Mouse (Mus musculus) midbrain, embryonic 13.5 days (tissue): ENCODE results near the gene Atp2c2. TPM values are rescaled to one million over a fixed set of nuclear protein-coding genes. Genes with fewer than 3 reads are reported as not detected.

Experiments used
- ATAC-seq: fragments of 200-750 bp; cut with Nextera tagmentation; 2 replicates; pipeline ENCODE4 v1.8.0; 2017; ENCODE audit warnings: mild to moderate bottlenecking, moderate TSS enrichment, moderate library complexity
- H3K27ac ChIP-seq: fragments of 300-500 bp; sonication (generic); 2 replicates; pipeline ENCODE4 v1.5.1; 2015; ENCODE audit warnings: inconsistent platforms, mild to moderate bottlenecking, moderate library complexity
- H3K27me3 ChIP-seq: fragments of 300-500 bp; sonication (generic); 2 replicates; pipeline ENCODE4 v1.6.1; 2015; ENCODE audit warnings: mild to moderate bottlenecking, inconsistent platforms
- H3K36me3 ChIP-seq: fragments of 300-500 bp; sonication (generic); 2 replicates; pipeline ENCODE4 v1.6.1; 2015; ENCODE audit warnings: mild to moderate bottlenecking, inconsistent platforms
- H3K4me1 ChIP-seq: fragments of 300-500 bp; sonication (generic); replicated peaks from 2 replicates; pipeline ENCODE4 v1.6.1; 2015; ENCODE audit warnings: inconsistent platforms
- H3K4me2 ChIP-seq: fragments of 300-500 bp; sonication (generic); replicated peaks from 2 replicates; pipeline ENCODE4 v1.6.1; 2015; ENCODE audit warnings: moderate library complexity, mild to moderate bottlenecking, inconsistent platforms
- H3K4me3 ChIP-seq: fragments of 300-500 bp; sonication (generic); replicated peaks from 2 replicates; pipeline ENCODE4 v1.5.1; 2015; ENCODE audit warnings: mild to moderate bottlenecking, inconsistent platforms
- H3K9ac ChIP-seq: fragments of 300-500 bp; sonication (generic); replicated peaks from 2 replicates; pipeline ENCODE4 v1.6.1; 2015; ENCODE audit warnings: mild to moderate bottlenecking, inconsistent platforms
- H3K9me3 ChIP-seq: fragments of 300-500 bp; sonication (generic); 2 replicates; pipeline ENCODE4 v1.6.1; 2016; ENCODE audit warnings: mild to moderate bottlenecking, inconsistent platforms
- WGBS: fragments of 180-500 bp; shearing (Covaris S2); methylation state at CpG from one replicate; pipeline ENCODE4 v1.1.7; 2015; 5-methylcytosine and 5-hydroxymethylcytosine counted together
- polyA plus RNA-seq: library from polyadenylated mRNA; unstranded; fragments of >200 nt; fragmentation: Nextera tagmentation; extraction: Ambion mirVana; gene quantifications from 2 replicates; pipeline ENCODE4 v1.2.1, GENCODE M21; 2015

Atp2c2 gene
- polyA plus RNA-seq, 1 experiment from 2014 or later = not detected

DNA sequence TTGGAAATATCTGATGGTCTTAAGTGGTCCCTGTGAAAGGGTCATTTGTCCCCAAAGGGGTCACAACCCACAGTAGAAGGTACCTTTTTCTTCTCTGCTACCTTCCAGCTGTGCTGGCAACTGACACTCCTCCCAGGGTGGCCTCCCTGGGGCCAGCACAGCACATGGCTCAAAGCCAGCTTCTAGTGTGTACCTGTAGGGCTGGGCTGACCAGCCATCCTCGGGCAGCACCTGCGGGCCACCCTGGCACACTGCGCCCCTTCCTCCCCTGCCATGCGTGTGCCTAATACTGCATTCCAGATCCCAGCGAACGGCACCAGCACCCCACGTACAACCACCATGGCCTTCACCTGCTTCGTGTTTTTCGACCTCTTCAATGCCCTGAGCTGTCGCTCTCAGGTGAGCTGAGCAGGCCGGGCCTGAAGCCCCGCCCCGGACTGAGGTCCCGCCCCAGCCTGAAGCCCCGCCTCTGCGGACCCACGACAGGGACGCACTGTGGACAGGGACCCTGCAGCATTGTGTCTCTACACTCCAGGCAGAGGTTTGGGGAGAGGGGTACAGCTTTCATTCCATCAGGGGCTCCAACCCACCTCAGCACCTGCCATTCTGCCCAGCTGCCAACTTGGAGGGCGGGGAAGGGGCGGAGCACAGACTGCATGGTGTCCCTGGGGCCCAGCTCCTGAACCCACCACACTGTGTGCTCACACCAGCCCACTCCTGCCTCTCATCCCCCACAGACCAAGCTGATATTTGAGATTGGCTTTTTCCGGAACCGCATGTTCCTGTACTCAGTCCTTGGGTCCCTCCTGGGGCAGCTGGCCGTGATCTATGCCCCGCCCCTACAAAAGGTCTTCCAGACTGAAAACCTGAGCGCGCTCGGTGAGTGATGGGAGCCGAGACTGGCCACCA is 55.7 kb downstream of the Atp2c2 start:
- peak overlapping the region; percentile 12; the same call in 1 of the 2 replicates for H3K4me3 ChIP-seq
- no peak overlapping the region for H3K27ac ChIP-seq
- H3K36me3 ChIP-seq = peaks cover 7% of the 10 kb centered on the region; the same call in 1 of the 2 replicates
- H3K9me3 ChIP-seq = no peaks in the 10 kb centered on the region
- 0 out of 2 replicates have a peak, but pooled peaks have one; percentile 38 for ATAC-seq
- 22% methylated on average over 28 of the region's 28 CpGs for WGBS
- peaks cover 23% of the 10 kb centered on the region for H3K4me1 ChIP-seq
- no peak overlapping the region for H3K9ac ChIP-seq
- H3K4me2 ChIP-seq = peak overlapping the region; percentile 44
- H3K27me3 ChIP-seq = no peaks in the 10 kb centered on the region; the same call in 1 of the 2 replicates

DNA sequence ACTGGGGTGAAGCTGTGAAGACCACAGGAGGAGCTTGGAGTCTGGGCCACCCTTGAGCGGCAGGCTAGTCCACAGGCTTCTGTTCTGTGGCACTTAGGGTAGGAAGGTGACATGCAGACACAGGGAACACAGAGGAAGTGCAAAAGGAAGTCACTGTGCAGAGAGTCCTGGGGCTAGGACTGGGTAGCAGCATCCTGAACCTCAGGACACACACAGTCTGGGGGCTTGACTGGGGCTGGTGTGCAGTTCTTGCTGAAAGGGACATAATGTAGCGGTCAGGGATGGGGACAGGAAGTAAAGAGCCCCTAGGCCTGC is 56.3 kb downstream of the Atp2c2 start:
- Histone ChIP-seq H3K4me3 (no peak overlapping the region), H3K27me3 (no peaks in the 10 kb centered on the region; the same call in 1 of the 2 replicates), H3K4me1 (peaks cover 23% of the 10 kb centered on the region), H3K36me3 (peaks cover 12% of the 10 kb centered on the region), H3K4me2 (peak overlapping the region; percentile 44; the same call in 1 of the 2 replicates), H3K9me3 (no peaks in the 10 kb centered on the region), H3K9ac (no peak overlapping the region), H3K27ac (no peak overlapping the region)
- 59% methylated on average over 2 of the region's 2 CpGs for WGBS
- 0 out of 2 replicates have a peak, but pooled peaks have one; percentile 7 for ATAC-seq

DNA sequence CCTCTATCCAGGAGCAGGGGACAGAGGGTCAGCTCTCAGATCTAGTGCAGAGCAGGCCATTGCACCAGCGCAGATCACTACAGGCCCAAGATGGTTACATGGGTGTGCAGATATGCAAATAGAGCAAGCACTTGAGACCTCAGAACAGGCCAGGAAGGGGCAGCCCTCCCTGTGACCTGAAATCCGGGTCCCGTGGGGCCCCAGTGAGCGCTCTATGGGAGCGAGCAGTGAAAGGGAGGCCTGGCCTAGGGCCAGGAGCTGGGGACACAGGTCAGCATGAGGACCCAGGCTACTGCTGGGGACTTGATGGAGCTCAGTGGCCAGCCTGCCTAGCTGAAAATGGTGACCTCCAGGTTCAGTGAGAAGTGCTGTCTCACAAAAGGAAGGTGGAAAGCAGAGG is 56.7 kb downstream of the Atp2c2 start:
- Histone ChIP-seq H3K27me3 (no peaks in the 10 kb centered on the region; the same call in 1 of the 2 replicates), H3K4me3 (no peak overlapping the region), H3K4me1 (peaks cover 23% of the 10 kb centered on the region), H3K4me2 (no peak overlapping the region), H3K27ac (no peak overlapping the region), H3K9me3 (no peaks in the 10 kb centered on the region), H3K36me3 (peaks cover 16% of the 10 kb centered on the region), H3K9ac (no peak overlapping the region)
- no peak for ATAC-seq
- 58% methylated on average over 5 of the region's 5 CpGs for WGBS

DNA sequence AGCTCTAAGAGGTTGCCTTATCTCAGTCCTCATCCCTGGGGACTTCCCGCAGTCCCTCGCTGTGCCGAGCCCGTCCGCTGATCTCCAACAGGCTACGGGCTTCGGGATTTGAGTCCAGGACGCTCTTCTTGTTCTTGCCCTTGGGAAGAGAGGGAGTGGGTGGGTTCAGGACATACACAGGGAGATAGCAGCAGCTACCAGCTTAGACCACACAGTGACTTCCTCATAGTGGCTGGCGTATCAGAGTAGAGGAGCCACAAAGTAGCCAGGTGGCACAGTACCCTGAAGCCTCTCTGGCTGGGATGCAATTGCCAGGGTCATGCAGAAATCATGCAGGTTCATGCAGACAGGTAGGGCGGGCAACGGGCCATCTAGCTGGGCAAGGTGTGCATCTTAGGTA is 61.9 kb downstream of the Atp2c2 start:
- no peak overlapping the region for H3K9ac ChIP-seq
- no peak overlapping the region for H3K4me3 ChIP-seq
- H3K9me3 ChIP-seq = no peaks in the 10 kb centered on the region
- peaks cover 10% of the 10 kb centered on the region for H3K4me1 ChIP-seq
- no peaks in the 10 kb centered on the region for H3K27me3 ChIP-seq
- no peak for ATAC-seq
- H3K27ac ChIP-seq = no peak overlapping the region
- no peak overlapping the region for H3K4me2 ChIP-seq
- 91% methylated on average over 11 of the region's 11 CpGs for WGBS
- peaks cover 44% of the 10 kb centered on the region for H3K36me3 ChIP-seq

DNA sequence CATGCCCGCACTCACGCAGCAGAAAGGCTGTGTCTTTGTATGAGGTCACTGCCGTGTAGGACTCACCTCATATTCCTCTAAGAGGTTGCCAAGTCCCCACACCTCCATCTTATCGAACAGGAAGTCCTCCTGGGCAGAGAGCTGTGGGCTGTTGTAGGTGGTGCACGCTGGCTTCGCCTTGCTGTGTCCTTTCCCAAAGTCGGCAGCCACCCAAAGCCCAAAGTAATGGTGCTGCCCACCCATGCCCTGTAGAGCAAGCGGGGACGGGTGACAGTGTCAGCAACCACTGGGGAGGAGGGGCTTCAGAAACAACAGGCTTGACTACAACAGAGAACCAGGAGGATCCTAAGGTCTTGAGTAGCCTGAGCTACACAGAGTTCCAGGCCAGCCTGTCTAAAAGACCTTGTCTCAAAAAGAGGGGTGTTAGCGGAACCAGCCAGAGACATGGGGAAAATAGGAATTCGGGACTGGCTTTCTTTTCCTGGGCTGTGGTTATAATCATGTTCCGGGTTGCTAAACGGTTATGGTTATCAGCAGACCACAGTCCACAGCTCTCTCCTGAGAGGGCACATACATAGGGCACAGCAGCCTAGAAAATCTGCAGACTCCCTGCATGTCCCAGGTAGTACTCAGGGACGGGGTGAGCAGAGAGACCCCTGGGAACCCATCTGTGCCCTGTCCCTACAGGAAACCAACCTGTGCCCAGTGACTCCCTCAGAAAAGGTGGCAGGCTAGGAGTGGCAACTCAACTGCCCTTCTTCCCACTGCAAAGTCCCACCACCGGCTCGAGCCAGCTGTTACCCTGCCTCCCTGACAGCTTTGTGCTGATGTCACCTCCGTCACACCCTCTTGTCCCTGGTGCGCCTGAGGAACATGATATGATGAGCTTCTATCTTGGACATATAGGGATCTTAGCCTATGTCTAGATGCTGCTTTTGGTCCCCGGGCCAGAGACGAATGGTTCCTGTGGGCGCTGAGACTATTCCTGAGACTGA is 62.7 kb downstream of the Atp2c2 start:
- Histone ChIP-seq H3K9me3 (no peaks in the 10 kb centered on the region), H3K4me1 (peaks cover 10% of the 10 kb centered on the region), H3K4me3 (no peak overlapping the region), H3K27me3 (no peaks in the 10 kb centered on the region), H3K27ac (no peak overlapping the region), H3K4me2 (no peak overlapping the region), H3K9ac (no peak overlapping the region), H3K36me3 (peaks cover 52% of the 10 kb centered on the region)
- no peak for ATAC-seq
- WGBS = 91% methylated on average over 21 of the region's 21 CpGs

DNA sequence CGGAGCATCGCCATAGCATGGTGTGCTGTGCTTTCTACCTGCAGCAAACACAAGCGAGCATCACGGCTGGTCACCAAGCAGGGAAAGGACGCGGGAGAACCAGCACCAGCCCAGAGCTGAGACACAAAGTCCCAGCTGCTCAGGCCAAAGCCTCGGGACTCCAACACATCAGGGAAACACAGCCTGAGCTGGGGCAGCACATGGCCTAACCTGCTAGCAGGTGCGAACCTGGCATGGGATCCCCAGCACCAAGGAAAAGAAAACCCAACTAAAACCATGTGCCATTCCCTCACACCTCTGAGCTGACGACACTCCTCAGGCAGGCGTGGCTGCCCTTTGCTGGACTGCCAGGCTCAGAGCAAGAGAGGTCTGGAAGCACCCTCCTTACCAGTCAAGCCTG is 65.5 kb downstream of the Atp2c2 start:
- Histone ChIP-seq H3K4me2 (no peak overlapping the region), H3K36me3 (peaks cover 62% of the 10 kb centered on the region), H3K27ac (no peak overlapping the region), H3K9ac (no peak overlapping the region), H3K4me1 (no peaks in the 10 kb centered on the region), H3K9me3 (no peaks in the 10 kb centered on the region), H3K4me3 (no peak overlapping the region), H3K27me3 (no peaks in the 10 kb centered on the region)
- ATAC-seq = no peak
- 88% methylated on average over 10 of the region's 10 CpGs for WGBS

DNA sequence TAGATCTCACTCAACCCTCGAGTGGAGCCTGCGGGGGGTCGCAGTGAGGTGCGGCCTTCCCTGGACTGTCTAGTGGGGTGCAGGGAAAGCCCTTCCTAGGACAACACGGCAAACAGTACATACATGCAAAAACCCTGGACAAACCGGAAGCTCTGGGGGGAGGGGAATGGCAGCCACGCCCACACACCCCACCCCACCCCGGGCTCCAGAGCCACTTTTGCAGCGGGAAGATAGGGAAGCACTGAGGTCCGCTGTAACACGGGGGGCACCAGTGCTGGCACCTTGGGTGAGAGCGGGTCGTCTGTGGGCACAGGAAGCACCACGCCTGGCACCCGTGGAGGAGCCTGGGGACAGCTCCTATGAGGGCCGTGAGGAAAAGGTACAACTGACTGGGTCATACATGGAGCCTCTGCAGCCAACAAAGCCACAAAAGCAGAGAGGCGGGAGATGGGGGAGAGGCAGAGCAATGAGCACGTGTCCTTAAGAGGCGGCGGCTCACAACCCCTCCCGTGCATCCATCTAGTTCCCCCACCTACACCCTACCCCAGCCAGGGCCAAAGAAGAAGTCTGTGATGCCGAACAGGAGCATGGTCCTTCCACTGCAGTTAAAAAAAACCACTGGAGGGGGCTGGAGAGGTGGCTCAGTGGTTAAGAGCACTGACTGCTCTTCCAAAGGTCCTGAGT is 66.1 kb downstream of the Atp2c2 start:
- H3K27me3 ChIP-seq = no peaks in the 10 kb centered on the region
- H3K9me3 ChIP-seq = no peaks in the 10 kb centered on the region
- H3K4me2 ChIP-seq = no peak overlapping the region
- no peaks in the 10 kb centered on the region for H3K4me1 ChIP-seq
- peaks cover 59% of the 10 kb centered on the region for H3K36me3 ChIP-seq
- WGBS = 90% methylated on average over 22 of the region's 22 CpGs
- no peak overlapping the region for H3K27ac ChIP-seq
- no peak overlapping the region for H3K4me3 ChIP-seq
- no peak overlapping the region for H3K9ac ChIP-seq
- ATAC-seq = no peak

DNA sequence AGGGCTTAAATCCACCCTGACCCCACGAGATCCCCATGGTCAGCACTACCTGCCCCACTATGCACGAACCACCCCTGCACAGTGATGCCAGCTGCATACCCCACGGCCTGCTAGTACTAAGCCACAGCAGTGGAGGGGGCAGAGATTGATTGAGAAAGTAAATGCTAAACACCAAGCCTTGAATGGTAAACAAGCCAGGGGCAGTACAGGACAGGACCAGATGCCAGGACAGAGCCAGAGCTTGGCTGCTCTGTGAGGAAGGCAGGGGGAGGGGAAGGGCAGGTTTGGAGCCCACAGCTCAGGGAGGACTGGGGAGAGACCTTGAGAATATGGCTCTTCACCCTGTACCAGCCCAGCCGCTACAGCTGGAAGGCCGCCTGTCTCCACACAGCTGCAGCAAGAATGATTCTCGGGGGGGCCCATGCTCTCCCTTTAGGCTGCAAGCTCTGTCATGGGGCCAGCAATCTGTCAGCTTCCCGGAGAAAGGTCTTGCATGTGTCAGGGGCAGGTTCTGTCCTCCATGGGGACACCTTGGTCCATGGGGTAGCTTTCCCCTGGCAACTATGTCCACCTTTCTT is 76.9 kb downstream of the Atp2c2 start:
- H3K4me1 ChIP-seq = peaks cover 21% of the 10 kb centered on the region
- peaks cover 10% of the 10 kb centered on the region for H3K36me3 ChIP-seq
- no peak overlapping the region for H3K9ac ChIP-seq
- H3K9me3 ChIP-seq = no peaks in the 10 kb centered on the region
- no peak overlapping the region for H3K4me3 ChIP-seq
- 90% methylated on average over 7 of the region's 7 CpGs for WGBS
- H3K27me3 ChIP-seq = no peaks in the 10 kb centered on the region
- H3K27ac ChIP-seq = no peak overlapping the region
- no peak overlapping the region for H3K4me2 ChIP-seq
- no peak for ATAC-seq

DNA sequence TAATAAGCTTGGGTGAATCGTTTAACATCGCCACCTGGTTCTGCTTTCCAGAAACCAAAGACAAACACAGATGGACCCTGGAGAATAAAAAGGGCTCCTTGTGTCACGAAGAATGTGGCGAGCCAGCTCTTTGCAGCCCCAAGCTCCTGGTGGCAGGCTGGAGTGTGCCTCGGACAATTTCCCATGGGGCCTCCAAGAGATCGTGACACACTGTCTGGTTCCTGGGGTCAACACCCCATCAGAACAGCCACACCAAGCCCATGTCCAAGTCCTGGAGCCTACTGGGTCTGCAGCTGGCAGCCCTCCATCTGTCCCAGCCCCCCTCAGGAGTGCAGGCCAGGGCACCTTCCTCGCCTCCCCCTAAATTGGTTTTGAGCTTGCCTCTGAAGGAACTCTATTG is 78.0 kb downstream of the Atp2c2 start:
- Histone ChIP-seq H3K36me3 (peaks cover 3% of the 10 kb centered on the region; the same call in 1 of the 2 replicates), H3K4me2 (peak overlapping the region; percentile 89), H3K9ac (peak overlapping the region; percentile 80), H3K4me3 (peak overlapping the region; percentile 61), H3K9me3 (no peaks in the 10 kb centered on the region), H3K4me1 (peaks cover 21% of the 10 kb centered on the region), H3K27me3 (no peaks in the 10 kb centered on the region), H3K27ac (peak overlapping the region; percentile 75)
- WGBS = 19% methylated on average over 7 of the region's 7 CpGs
- peak; percentile 39; the same call in 1 of the 2 replicates for ATAC-seq

DNA sequence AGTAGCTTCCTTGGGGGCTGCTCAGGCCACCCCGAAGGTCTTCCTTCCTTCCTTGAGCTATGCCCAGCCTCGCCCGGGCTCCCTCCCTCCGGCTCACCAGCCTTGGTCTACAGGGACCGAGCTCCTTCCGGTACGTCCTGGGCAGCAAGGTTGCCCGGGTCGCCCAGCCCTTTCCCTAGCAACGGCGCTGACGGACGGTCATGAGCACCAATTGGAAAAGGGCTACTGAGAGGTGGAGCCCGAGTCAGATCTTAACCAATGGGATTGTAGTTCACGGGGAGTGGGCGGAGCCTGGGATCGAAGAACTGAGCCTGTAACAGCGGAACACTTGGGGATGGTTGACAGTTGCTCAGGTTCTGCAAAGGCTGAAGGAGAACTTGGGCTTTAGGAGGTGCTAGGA is 78.5 kb downstream of the Atp2c2 start, which contains the start of gene Tldc1:
Tldc1 (minus strand) TSS at position 154 of the 400 bp plus-strand sequence.
- peak; percentile 98 for ATAC-seq
- peaks cover 21% of the 10 kb centered on the region for H3K4me1 ChIP-seq
- H3K4me2 ChIP-seq = peak within 1 kb of the TSS; percentile 89
- H3K36me3 ChIP-seq = no peaks in the 10 kb centered on the region
- WGBS = under 1% methylated on average over 18 of the region's 18 CpGs
- H3K9me3 ChIP-seq = no peaks in the 10 kb centered on the region
- peak within 1 kb of the TSS; percentile 61 for H3K4me3 ChIP-seq
- H3K27me3 ChIP-seq = no peaks in the 10 kb centered on the region
- H3K9ac ChIP-seq = peak within 1 kb of the TSS; percentile 80
- peak within 1 kb of the TSS; percentile 77 for H3K27ac ChIP-seq
